Mouse (Mus musculus) thymus, adult 2 months (tissue): ENCODE measurements around the gene Fgfr2.

ENCODE experiments used
- CTCF ChIP-seq: fragments of 200-500 bp; IDR thresholded peaks from 2 replicates; pipeline ENCODE4 v1.5.1; 2012; ENCODE audit warnings: mild to moderate bottlenecking, control low read depth, low read length, moderate library complexity, borderline replicate concordance; ENCODE audit not compliant: control insufficient read depth, poor library complexity, insufficient read depth; ENCODE audit errors: extremely low read depth
- POLR2A ChIP-seq: fragments of 200-500 bp; IDR thresholded peaks from 2 replicates; pipeline ENCODE4 v1.6.1; 2012; ENCODE audit warnings: mild to moderate bottlenecking, low read length, control low read depth, moderate library complexity; ENCODE audit not compliant: control insufficient read depth, poor library complexity, insufficient read depth; ENCODE audit errors: extremely low read depth

- TF ChIP-seq CTCF (no peak), POLR2A (no peak)
Observed at GRCm38 (mm10) chr7:132788826-132789225, 334.3 kb downstream of the Fgfr2 start.
